Mouse (Mus musculus) thymus, postnatal 10 days (tissue): ENCODE results near the gene Kctd2.
"Not testable (repeated sequence)": the region's sequence is repeated elsewhere in the genome, so short reads cannot be mapped to it uniquely, and the experiment has no call there.

Source experiments
- DNase-seq, 2 experiments: peaks; one replicate each; pipeline ENCODE4 v3.0.0; 2021; ENCODE audit warnings: low spot score in 2 of 2

The Kctd2 gene

DNA sequence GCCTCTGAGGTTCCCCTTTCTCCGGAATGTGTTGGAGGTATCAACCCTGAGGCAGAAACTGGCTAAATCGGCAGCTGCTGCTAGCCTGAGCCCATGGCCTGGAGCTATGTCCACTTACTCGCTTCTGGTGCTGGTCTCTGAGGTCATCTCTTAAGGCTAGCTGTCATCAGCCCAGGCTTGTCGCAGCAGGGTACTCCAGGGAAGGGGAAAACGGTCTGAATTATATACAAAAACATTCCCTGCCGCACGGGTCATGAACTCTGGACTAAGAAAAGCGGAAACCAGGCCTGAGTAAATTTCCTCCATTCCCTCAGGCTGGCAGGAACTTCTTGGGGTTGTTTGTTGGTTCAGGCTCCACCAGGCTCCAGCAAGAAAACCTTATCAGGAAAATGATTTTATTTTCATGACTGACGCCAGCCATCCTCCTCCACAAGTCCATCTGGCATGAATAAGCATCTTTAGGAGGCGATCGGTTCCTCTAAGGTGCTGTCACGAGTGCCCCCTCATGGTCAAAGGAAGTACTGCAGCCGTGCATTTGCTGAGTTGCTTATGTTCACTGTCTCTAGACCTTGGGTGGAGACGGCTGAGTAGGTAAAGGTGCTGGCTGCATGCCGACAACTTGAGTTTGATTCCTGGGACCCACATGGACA is 53.8 kb downstream of the Kctd2 start:
- peak; percentile 92 to 96 for DNase-seq

GRCm38 (mm10) chr11:115475025-115475757 is 55.3 kb downstream of the Kctd2 start, which contains the start of gene Armc7:
Gene Armc7 (plus strand): TSS chr11:115475667.
- DNase-seq, result peak; percentile 89 to 92

DNA sequence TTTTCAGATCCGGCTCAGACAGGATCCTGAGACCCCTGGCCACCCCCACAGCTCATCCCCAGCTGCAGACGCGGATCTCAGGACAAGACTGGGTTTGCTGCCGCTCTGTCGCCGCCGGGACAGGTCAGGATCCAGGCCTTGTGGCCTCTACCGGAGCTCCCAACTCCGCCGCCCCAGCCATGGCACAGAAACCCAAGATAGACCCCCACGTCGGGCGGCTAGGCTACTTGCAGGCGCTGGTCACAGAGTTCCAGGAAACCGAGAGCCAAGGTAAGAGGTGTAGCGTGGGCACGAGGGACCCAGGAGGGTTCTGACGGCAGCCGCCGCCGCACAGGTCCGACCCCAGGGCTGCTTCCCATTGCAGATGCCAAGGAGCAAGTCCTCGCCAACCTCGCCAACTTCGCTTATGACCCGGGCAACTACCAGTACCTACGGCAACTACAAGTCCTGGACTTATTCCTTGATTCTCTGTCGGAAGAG is 55.9 kb downstream of the Kctd2 start:
- DNase-seq, result no peak

DNA sequence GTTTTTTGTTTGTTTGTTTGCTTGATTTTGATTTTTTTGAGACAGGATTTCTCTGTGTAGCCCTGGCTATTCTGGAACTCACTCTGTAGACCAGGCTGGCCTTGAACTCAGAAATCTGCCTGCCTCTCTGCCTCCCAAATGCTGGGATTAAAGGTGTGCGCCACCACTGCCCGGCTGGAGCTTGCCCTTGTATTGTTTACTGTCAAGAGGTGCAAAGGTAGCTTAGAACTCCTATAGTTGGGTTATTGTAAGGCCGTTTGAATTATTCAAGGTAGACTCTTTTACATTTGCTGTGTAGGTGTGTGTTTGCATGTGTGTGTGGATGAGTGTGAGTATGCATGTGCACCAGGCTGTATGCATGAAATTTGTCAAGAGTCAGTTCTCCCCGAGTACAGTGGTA is 56.7 kb downstream of the Kctd2 start:
- DNase-seq, result not testable (repeated sequence)

GRCm38 (mm10) chr11:115477388-115477787 is 57.5 kb downstream of the Kctd2 start:
- DNase-seq, result not testable (repeated sequence)

GRCm38 (mm10) chr11:115478296-115478938 is 58.5 kb downstream of the Kctd2 start:
- no peak for DNase-seq
